Mouse (Mus musculus) forebrain, embryonic 14.5 days (tissue): ENCODE measurements at regions not wholly inside any gene's neighbourhood (a gene's known extent, or its start where the extent isn't known, plus 50 kb on each side); places are given as distances from the start of the nearest gene placed in this dataset.
A peak's percentile ranks its signal among the peaks of the same experiment; 100 is the strongest.

Source experiments
- ATAC-seq: fragments of 200-750 bp; cut with Nextera tagmentation; 2 replicates; pipeline ENCODE4 v1.8.0; 2017; ENCODE audit warnings: mild to moderate bottlenecking, moderate library complexity
- DNase-seq: peaks from one replicate; pipeline ENCODE4 v3.0.0-alpha.2; 2015; ENCODE audit warnings: low spot score
- H3K27ac ChIP-seq: fragments of 300-500 bp; sonication (generic); 2 replicates; pipeline ENCODE4 v1.5.1; 2014; ENCODE audit warnings: low read depth, mild to moderate bottlenecking, control low read depth, low read length, moderate library complexity
- H3K27me3 ChIP-seq: fragments of 300-500 bp; sonication (generic); replicated peaks from 2 replicates; pipeline ENCODE4 v1.6.1; 2014; ENCODE audit warnings: low read length, control low read depth, mixed read lengths; ENCODE audit not compliant: control insufficient read depth, insufficient read depth
- H3K36me3 ChIP-seq: fragments of 300-500 bp; sonication (generic); 2 replicates; pipeline ENCODE4 v1.6.1; 2014; ENCODE audit warnings: low read length, control low read depth; ENCODE audit not compliant: control insufficient read depth, insufficient read depth
- H3K4me1 ChIP-seq: fragments of 300-500 bp; sonication (generic); 2 replicates; pipeline ENCODE4 v1.6.1; 2014; ENCODE audit warnings: antibody characterized with exemption, low read length, control low read depth; ENCODE audit not compliant: control insufficient read depth, insufficient read depth
- H3K4me2 ChIP-seq: fragments of 300-500 bp; sonication (generic); 2 replicates; pipeline ENCODE4 v1.6.1; 2014; ENCODE audit warnings: mild to moderate bottlenecking, control low read depth, low read length
- H3K4me3 ChIP-seq: fragments of 300-500 bp; sonication (generic); 2 replicates; pipeline ENCODE4 v1.5.1; 2014; ENCODE audit warnings: low read depth, low read length, control low read depth
- H3K9ac ChIP-seq: fragments of 300-500 bp; sonication (generic); 2 replicates; pipeline ENCODE4 v1.6.1; 2014; ENCODE audit warnings: mild to moderate bottlenecking, low read length, control low read depth, moderate library complexity
- H3K9me3 ChIP-seq: fragments of 300-500 bp; sonication (generic); replicated peaks from 2 replicates; pipeline ENCODE4 v1.6.1; 2016; ENCODE audit warnings: low read length, control low read depth, mixed read lengths; ENCODE audit not compliant: control insufficient read depth
- WGBS: fragments of 180-500 bp; shearing (Covaris S2); extraction: QIAGEN DNeasy Blood & Tissue Kit; methylation state at CpG from one replicate; pipeline ENCODE4 v1.1.7; 2014; 5-methylcytosine and 5-hydroxymethylcytosine counted together

- no peaks in the 10 kb centered on the region for H3K9me3 ChIP-seq
- H3K9ac ChIP-seq = no peak overlapping the region
- no peak overlapping the region for H3K4me2 ChIP-seq
- H3K4me3 ChIP-seq = no peak overlapping the region
- H3K4me1 ChIP-seq = no peaks in the 10 kb centered on the region
- no peak overlapping the region for H3K27ac ChIP-seq
- 79% methylated on average over 7 of the region's 7 CpGs for WGBS
- no peaks in the 10 kb centered on the region for H3K27me3 ChIP-seq
- H3K36me3 ChIP-seq = no peaks in the 10 kb centered on the region
- ATAC-seq (no peak), DNase-seq (no peak)
Observed at GRCm38 (mm10) chrX:66469442-66470311, 165.7 kb upstream of the 4930447F04Rik start.

GRCm38 (mm10) chrX:66464985-66465384 is 161.0 kb upstream of the 4930447F04Rik start:
- no peak overlapping the region for H3K4me2 ChIP-seq
- DNase-seq (peak; percentile 0), ATAC-seq (no peak)
- H3K27me3 ChIP-seq = no peaks in the 10 kb centered on the region
- no peak overlapping the region for H3K27ac ChIP-seq
- no peaks in the 10 kb centered on the region for H3K36me3 ChIP-seq
- no peak overlapping the region for H3K4me3 ChIP-seq
- 52% methylated on average over 3 of the region's 3 CpGs for WGBS
- H3K4me1 ChIP-seq = no peaks in the 10 kb centered on the region
- no peaks in the 10 kb centered on the region for H3K9me3 ChIP-seq
- H3K9ac ChIP-seq = no peak overlapping the region

GRCm38 (mm10) chrX:66461459-66462001 is 157.5 kb upstream of the 4930447F04Rik start:
- Histone ChIP-seq H3K4me1 (no peaks in the 10 kb centered on the region), H3K27ac (no peak overlapping the region), H3K9me3 (no peaks in the 10 kb centered on the region), H3K36me3 (no peaks in the 10 kb centered on the region), H3K4me3 (no peak overlapping the region), H3K9ac (no peak overlapping the region), H3K4me2 (no peak overlapping the region), H3K27me3 (no peaks in the 10 kb centered on the region)
- ATAC-seq (0 out of 2 replicates have a peak, but pooled peaks have one; percentile 37), DNase-seq (peak; percentile 20)
- WGBS = 50% methylated on average over 3 of the region's 3 CpGs
